Mouse (Mus musculus): Measurements from ENCODE around the gene Odf3l1.
A peak's percentile ranks its signal among the peaks of the same experiment; 100 is the strongest.

GRCm38 (mm10) chr9:56886113-56886512, 21.6 kb upstream of the Odf3l1 start:
- TF ChIP-seq CTCF (IDR thresholded peaks at IDR 0.05; ENCODE audit: borderline replicate concordance, insufficient read depth, low read length) (peak; percentile 71; the same call in 1 of the 2 replicates), POLR2A (IDR thresholded peaks at IDR 0.05; ENCODE audit: low read depth, low read length) (no peak)

Data from embryonic fibroblast, embryonic 13.5 days (primary cell).